Mouse (Mus musculus): ENCODE measurements around the gene Fasn. TPM values are rescaled to one million over a fixed set of nuclear protein-coding genes. Genes with fewer than 3 reads are reported as not detected.
"Not testable (repeated sequence)": the region's sequence is repeated elsewhere in the genome, so short reads cannot be mapped to it uniquely, and the experiment has no call there.

Fasn gene
- total RNA-seq, 4 experiments from 2014 or later = 187 to 227 (median 208) TPM

DNA sequence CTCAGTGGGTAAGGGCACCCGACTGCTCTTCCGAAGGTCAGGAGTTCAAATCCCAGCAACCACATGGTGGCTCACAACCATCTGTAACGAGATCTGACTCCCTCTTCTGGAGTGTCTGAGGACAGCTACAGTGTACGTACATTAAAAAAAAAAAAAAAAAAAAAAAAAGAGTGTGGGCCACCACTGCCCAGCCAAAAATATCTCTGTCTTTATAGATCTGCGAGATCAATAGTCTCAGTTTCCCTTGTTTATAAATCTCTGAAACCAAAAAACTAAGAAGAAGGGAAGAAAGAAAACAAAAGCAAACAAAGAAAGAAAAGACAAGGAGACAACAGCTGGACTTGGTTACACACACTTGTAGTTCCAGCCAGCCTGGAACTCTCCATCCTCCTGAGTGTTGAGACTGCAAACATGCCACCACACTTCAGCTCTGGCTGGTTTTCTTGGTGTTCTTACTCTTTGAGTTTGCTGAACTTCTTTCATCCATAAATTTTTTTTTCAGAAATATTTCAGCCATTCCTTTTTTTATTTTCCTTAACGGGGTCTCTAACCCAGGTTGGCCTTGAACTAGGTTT, 24.9 kb downstream of the Fasn start:
- no peak for DNase-seq (ENCODE audit: low spot score in 2 of 2)

GRCm38 (mm10) chr11:120798244-120798643, 26.1 kb downstream of the Fasn start:
- no peak for DNase-seq (ENCODE audit: low spot score in 2 of 2)

- no peak for DNase-seq (ENCODE audit: low spot score in 2 of 2)
These were observed 27.8 kb downstream of the Fasn start for GRCm38 (mm10) chr11:120796614-120796946.

DNA sequence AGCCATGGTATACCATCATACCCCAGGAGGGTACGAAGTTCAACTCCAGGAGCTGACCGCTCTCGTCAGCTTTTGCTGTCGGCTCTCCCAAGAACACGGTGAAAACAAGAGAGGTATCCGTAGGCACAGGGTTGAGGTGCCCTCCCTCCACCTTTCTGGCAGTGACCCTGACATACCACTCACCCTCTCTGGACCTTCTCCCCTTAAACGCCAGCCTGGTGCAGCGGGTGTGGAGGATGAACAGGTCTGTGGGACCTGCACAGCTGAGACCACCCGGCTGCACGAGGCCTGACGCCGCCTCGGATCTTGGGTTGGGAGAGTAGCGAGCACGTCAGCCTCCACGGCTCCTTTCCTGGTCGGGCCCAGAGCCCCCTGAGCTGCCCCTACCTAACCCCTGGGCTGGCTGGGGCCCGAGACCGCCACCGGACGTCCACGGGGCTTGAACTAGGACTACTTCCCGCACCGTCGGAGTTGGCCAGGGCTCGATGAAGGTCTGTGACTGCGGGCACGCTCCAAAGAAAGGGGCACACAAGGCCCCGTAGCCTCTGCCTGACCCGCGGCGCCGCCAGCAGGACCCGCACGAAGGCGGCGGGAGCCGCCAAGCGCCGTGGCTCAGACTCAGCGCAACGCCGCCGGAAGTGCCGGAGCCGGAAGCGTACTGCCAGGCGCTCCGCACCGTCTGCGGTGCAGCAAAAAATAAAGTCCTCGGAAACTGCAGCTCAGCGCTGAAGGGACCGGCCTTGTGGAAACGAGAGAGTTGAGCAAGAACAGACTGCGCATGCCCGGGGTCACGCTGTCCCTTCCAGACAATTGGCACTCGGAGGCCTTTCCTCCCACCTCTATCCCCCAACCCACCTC, 28.4 kb downstream of the Fasn start, which contains the start of gene Dus1l:
Gene Dus1l, minus strand, starts transcription at position 648 of the 858 bp plus-strand sequence.
- DNase-seq (ENCODE audit: low spot score in 2 of 2) = peak; percentile 90 to 98

GRCm38 (mm10) chr11:120792652-120793051, 31.7 kb downstream of the Fasn start:
- DNase-seq (ENCODE audit: low spot score in 2 of 2) = no peak

DNA sequence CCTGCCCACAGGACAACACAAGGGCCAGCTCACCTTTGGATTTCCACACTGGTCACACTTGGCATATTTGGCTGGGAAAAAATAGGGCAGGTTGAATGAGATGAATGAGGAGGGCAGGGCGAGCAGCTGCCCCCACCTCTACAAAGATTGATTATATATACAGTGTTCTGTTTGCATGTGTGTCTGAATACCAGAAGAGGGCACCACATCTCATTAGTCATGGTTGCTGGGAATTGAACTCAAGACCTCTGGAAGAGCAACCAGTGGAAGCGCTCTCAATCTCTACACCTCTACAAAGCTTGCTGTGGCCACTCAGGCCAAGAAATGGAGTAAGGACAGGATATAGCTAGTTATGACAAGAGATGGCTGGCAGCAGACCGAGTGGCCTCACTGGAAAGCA, 34.5 kb downstream of the Fasn start:
- DNase-seq (ENCODE audit: low spot score in 2 of 2) = no peak

DNA sequence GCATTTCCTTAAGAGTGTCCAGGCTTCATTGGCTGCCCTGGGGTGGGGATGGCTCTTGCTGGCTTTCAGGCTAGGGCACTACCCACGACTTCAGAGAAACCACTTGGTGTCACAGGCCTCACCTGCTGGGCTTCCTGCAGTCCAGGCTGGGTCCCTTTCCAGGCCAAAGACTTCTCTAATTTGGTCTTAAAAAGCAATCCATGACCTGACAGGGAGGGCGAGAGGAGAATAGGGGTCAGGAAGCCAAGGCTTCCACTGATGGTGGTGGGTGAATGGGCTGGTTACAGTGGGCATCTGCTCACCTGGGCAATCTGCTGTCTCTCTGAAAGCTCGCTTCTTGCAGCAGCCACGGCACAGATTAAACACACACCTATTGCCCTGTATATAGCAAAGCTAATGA, 35.0 kb downstream of the Fasn start:
- no peak for DNase-seq (ENCODE audit: low spot score in 2 of 2)

- not testable (repeated sequence) for DNase-seq (ENCODE audit: low spot score in 2 of 2)
These were observed 35.9 kb downstream of the Fasn start for GRCm38 (mm10) chr11:120788460-120788859.

GRCm38 (mm10) chr11:120785145-120785544, 39.2 kb downstream of the Fasn start:
- no peak for DNase-seq (ENCODE audit: low spot score in 2 of 2)

DNA sequence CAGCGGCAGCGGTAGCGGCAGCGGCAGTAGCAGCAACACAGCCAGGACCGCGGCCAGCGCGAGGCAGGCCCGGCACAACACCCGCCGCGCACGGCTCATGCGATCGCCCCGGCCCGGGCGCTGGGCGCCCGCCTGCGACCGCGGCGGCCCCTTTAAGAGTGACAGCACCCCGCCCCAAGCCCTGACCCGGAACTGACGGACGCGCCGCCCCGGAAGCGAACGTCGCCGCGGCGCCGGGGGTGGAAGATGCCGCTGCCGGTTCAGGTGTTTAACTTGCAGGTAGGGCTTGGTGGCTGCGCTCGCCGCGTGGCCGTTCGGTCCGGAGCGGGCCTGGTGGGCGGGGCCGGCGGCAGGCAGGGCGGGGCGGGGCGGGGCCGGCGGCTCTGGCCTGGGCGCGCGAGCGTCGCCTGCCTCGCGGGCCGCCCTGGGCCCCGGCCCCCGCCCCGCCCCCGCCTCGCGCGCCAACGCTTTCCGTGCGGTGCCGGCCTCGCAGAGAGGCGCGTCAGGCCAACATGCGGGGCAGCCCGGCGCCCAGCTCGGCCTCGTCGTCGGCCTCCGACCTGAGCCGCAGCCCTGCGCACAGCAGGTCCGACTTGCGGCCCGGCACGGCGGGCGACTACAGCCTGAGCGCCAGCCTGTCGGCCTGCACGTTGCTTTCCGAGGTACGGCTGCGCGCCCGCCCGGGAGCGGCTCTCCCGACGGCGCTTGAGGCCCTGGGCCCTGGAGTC, 40.1 kb downstream of the Fasn start, which contains the start of the genes Rfng and Gps1:
Gene Rfng, minus strand, starts transcription at position 144 of the 728 bp plus-strand sequence.
Gene Gps1, plus strand, starts transcription at position 209 of the 728 bp plus-strand sequence.
- peak in 1 of 2 experiments; percentile 68 for DNase-seq (ENCODE audit: low spot score in 2 of 2)

GRCm38 (mm10) chr11:120783426-120784063, 40.8 kb downstream of the Fasn start:
- DNase-seq (ENCODE audit: low spot score in 2 of 2) = no peak

DNA sequence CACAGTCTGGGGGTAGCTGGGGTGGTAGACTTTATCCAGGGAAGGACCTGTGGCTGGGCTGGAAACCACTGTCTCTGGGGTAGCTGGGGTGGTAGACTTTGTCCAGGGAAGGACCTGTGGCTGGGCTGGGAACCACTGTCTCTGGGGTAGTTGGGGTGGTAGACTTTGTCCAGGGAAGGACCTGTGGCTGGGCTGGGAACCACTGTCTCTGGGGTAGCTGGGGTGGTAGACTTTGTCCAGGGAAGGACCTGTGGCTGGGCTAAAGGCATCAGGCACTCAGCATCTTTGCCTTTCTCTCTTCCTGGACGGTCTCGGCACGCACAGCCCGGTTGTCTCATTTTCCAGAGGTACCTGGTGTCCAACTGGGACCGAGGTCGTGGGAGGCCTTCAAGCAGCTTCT, 43.0 kb downstream of the Fasn start:
- not testable (repeated sequence) for DNase-seq (ENCODE audit: low spot score in 2 of 2)

- no peak for DNase-seq (ENCODE audit: low spot score in 2 of 2)
These were observed 44.5 kb downstream of the Fasn start for GRCm38 (mm10) chr11:120779876-120780275.

DNA sequence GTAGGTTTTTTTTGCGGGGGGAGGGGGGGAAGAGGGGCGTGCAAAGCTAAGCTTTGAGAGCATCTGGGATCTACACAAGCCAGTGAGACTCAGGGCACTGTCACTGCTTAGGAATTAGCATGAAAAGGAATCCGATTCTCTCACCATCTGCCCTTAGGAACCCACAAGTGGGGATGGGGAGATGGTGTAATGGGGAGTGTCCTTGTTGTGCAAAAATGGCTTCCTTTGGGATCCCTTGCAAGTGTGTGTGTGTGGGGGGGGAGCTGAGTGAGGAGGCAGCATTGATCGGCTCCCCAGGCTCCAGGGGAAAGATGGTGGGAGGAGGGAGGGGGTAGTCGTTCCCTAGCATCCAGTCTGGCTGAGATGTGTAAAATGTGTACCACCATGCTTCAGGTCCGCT, 47.2 kb downstream of the Fasn start:
- no peak for DNase-seq (ENCODE audit: low spot score in 2 of 2)

GRCm38 (mm10) chr11:120775774-120776469, 48.4 kb downstream of the Fasn start:
- DNase-seq (ENCODE audit: low spot score in 2 of 2) = peak; percentile 86 to 96

- no peak for DNase-seq (ENCODE audit: low spot score in 2 of 2)
These were observed 50.7 kb downstream of the Fasn start for GRCm38 (mm10) chr11:120773463-120774190.

- DNase-seq (ENCODE audit: low spot score in 2 of 2) = no peak
These were observed 51.6 kb downstream of the Fasn start for GRCm38 (mm10) chr11:120772749-120773148.

DNA sequence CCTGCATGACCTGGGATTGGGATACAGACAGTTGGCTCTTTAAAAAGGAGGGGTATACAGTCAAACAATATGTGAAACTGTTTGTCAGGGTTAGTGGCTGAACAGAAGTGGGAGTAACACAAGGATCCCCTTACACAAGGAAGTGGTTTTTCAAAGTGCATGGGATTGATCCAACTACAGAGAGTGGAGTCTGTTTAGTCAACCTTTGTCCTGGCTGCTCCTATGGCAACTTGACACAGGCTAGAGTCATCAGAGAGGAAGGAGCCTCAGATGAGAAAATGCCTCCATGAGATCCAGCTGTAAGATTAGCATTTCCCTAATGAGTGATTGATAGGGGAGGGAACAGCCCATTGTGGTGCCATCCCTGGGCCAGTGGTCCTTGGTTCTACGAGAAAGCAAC, 56.1 kb downstream of the Fasn start:
- no peak for DNase-seq (ENCODE audit: low spot score in 2 of 2)

- not testable (repeated sequence) for DNase-seq (ENCODE audit: low spot score in 2 of 2)
These were observed 57.3 kb downstream of the Fasn start for GRCm38 (mm10) chr11:120767023-120767422.
